Mouse (Mus musculus) spleen, embryonic (tissue): Measurements from ENCODE around the gene Irf8.

ENCODE experiments used
- CTCF ChIA-PET: fragments of 350-600 bp; sonication (Branson Sonifier 250); formaldehyde crosslinking; loops from one replicate; lab custom pipeline; 2022; lab: Charles Lee

Irf8 gene

DNA sequence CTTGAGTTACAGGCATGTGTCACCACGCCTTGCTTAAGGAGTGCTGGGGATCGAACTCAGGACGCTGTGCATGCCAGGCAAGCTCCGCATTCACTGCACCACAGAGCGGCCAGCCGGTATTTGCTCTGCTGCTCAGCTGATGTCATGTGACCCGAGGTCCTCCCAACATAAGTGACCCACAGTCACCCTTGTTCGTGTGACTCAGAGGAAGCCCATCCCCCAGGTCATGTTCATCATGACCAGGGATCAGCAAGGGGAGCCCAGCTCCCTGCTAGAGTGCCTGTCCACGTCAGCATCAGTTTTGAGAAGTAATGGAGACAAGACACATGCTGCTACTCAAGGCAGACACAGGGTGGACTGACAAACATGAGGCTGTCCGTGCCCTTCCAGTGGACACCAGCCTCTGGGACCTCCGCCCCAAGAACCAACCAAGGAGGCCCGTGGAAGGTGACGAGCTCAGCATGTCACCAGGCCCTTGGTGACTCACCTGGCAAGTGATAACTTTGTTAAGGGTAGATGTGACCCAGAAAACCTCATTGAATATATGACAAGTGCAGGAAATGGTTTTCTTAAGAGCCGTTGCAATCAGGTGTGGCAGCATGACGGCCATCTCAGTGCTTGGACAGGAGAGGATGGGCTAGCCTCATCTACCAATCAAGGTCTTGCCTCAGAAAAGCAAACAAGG lies 20.0 kb upstream of the Irf8 start:
- CTCF ChIA-PET, result interaction anchor here (1.1 kb wide), 1 partner anchor 77 kb away, joined by 4 read pairs; no protein-coding TSS in a partner anchor

DNA sequence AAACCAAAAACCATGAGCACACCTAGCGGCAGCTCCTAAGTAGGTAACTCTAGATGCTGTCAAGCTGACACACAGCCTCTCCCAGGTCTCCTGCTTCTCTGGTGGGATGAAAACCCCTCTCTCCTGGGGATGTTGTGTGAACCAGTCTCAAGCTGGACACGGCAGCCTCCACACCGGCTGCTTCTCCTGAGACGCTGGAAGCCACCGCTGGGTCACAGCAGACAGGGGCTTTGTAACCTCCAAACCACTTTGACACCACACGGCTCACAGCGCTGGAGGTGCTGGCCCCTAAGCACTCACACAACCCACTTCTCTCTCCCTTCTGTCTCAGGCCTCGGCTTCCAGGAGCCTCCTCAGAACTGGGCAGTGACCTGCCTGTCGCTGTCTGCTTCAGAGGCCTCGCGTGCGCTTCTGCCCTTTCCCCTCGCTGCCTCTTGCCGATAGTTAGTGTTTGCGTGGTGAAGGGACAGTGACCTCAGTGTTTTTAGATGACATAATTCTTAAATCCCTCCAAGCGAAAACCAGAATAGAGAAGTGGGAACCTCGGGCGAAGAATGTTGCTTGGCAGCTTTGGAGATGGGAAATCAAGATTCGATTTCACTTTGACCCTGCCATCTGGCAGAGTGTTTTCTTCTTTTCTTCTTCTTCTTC lies 16.4 kb upstream of the Irf8 start:
- CTCF ChIA-PET, result interaction anchor here (0.6 to 1.3 kb wide), 3 partner anchors 9 to 418 kb away, joined by 6 to 8 read pairs (median 7); no protein-coding TSS in a partner anchor

DNA sequence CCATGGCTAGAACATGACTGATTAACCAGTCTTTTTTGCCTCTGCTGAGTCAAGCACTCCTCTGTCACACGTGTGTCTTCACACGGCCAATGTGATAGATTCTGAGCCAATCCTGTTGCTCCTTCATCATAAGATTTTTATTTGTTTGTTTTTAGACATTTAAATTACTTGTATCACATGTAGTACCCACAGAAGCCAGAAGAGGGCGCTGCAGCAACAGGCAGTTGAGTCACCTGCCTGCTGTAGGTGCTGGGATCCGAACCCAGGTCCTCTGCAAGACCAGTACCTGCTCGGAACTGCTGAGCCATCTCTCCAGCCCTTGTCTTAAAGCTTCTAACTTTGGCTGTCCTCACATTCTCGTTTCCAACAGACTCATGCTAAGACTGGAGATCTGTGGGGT lies 13.1 kb upstream of the Irf8 start:
- CTCF ChIA-PET, result interaction anchor here (0.8 kb wide), 1 partner anchor 45 kb away, joined by 3 read pairs; no protein-coding TSS in a partner anchor

DNA sequence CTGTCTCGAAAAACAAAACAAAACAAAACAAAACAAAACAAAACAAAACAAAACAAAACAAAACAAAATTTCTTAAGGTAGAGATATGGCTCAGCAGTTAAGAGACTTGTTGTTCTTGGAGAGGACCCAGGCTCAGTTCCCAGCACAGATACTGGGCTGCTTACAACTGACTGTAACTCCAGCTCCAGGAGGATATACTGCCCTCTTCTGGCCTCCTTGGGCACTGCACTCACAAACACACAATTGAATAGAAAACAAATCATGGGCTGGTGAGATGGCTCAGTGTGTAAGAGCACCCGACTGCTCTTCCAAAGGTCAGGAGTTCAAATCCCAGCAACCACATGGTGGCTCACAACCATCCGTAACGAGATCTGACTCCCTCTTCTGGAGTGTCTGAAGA lies 12.1 kb upstream of the Irf8 start:
- CTCF ChIA-PET, result interaction anchor here (0.6 to 2.3 kb wide), 3 partner anchors 23 to 196 kb away, joined by 3 to 6 read pairs (median 5); no protein-coding TSS in a partner anchor

DNA sequence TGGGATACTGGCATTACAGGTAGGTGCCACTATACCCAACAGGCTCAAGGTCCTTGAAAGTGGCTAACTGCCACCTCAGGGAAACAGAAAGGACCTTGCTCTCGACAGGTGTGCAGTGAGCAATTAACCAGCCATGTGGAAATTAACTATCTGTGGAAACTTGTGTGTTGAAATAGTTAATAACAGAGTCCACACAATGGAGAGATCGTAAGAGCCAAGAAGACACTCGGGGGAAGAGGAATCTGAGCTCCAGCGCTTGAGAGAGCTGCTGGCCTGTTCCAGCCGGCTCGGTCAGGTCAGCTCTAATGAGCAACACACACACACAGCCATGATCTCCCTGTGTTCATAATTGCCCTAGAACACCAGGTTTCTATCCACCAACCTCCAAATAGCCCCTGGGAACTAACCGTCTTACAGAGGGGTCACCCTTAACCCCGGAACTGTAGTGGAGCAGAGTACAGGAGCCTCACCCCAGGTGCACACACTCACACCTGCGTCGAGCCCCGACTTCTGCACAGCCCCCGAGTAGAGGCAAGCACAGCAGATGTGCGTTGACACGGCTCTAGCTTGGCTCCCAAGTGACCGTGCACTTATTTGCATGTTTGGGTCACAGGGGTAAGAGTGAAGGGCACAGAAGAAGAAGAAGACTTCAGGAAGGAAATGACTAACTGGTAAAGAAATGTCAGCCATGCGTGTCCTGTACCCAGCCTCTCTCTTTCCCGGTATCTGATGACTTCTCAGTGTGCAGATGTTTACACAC lies 11.2 kb upstream of the Irf8 start:
- CTCF ChIA-PET, result interaction anchor here (0.9 to 2.3 kb wide), 2 partner anchors 14 to 23 kb away, joined by 3 to 6 read pairs; no protein-coding TSS in a partner anchor

DNA sequence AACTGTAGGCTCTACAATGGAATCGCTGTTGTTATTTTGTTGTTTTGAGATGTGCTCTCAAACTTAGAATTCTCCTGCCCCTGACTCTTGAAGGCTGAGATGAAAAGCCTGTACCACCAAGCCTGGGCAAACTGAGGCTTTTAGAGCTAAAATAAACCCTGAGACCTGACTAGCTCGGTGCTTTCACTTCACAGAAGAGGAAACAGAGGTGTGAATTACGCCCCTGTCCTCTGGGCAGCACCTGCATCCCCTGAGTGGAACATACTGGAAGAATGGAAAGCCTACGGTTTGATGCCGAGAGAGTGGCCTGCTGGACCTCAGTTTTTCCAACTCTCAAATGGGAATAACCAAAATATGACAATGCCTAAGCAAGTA lies 10.6 kb upstream of the Irf8 start:
- CTCF ChIA-PET, result interaction anchor here (0.7 to 2.3 kb wide), 2 partner anchors 22 to 81 kb away, joined by 4 to 6 read pairs; no protein-coding TSS in a partner anchor

DNA sequence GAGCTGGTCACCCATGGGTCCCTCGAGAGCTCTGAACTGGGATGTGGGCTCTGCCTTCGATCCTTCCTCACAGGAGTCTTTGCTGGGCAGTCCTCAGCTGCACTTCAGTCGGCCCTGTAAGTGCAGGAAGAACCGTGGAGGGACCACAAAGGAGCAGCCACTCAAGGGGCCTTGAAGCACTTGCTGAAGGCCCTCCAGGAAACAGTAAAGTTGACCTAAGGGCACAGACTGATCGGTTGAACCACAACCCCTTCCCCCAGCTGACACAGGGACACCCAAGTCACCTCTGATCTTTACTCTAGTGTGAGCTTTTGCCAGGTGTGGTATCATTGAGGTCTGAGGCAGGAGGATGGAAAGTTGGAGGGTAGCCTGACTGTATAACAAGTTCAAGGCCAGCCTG lies 10.1 kb upstream of the Irf8 start:
- CTCF ChIA-PET, result interaction anchor here (0.7 to 2.3 kb wide), 2 partner anchors 21 to 80 kb away, joined by 4 to 6 read pairs; no protein-coding TSS in a partner anchor

DNA sequence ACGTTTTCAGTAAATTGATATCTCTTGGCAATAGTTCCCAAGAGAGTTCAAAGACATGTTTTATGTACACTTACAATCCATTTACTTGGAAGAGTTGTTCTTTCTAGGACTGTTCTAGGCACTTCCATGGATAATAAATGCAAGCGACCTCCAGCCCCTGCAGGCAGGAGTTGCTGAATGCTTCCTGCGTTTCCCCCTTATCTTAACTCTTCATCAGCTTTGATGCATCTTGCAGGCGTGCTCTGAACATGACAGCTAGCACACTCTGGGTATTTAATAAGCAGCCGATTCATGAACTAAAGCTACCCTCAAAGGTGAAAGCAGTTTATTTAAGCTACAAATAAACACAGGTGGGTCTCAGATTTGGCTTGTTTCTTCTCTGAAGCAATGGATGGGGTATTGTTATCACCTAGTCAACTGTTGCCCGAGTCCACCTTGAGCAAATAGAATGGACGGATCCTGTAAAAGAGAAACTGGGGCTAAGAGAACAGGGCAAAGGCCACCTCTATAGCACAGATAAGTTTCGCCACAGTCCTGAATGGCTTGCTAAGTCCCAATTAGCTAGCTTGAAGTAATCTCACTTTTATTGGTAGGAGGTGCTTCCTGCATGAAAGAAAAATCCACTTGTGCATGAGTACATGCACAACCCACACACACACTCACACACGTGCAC lies 7.5 kb upstream of the Irf8 start:
- CTCF ChIA-PET, result no interaction called here

DNA sequence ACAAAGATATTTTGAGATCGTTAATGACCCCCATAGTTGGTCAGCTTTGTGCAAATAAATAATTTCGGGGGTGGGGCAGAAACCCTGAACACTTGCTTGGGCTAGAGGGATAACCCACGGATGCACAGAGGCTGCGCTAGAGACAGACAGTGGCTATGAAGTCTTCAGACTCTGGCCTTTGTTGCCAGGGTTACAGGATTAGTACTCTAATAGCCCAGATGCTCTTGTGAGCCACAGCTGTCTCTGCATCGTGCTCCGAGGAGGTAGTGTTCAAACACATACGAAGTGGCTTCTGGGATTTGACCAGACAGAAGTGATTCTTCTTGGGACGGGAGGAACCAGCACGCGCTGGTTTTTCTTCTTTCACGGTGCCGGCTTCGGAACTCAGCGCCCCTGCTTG lies 4.6 kb upstream of the Irf8 start:
- CTCF ChIA-PET, result interaction anchor here (0.8 kb wide), 1 partner anchor 62 kb away, joined by 3 read pairs; no protein-coding TSS in a partner anchor

DNA sequence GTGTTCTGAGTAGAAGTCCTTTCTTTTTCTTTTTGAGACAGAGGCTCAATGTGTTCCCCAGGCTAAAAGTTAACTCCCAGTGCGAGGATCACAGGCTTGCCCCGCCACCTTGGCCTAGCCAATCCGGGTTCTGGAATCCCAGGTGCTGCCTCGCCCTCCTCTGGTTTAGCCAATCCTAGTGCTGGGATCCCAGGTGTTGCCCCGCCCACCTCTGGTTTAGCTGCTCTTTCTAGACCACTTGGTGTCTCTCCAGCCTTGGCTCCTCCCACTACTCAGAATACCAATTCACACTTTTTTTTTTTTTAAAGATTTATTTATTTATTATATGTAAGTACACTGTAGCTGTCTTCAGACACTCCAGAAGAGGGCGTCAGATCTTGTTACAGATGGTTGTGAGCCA lies 4.1 kb upstream of the Irf8 start:
- CTCF ChIA-PET, result interaction anchor here (0.8 kb wide), 1 partner anchor 62 kb away, joined by 3 read pairs; no protein-coding TSS in a partner anchor

DNA sequence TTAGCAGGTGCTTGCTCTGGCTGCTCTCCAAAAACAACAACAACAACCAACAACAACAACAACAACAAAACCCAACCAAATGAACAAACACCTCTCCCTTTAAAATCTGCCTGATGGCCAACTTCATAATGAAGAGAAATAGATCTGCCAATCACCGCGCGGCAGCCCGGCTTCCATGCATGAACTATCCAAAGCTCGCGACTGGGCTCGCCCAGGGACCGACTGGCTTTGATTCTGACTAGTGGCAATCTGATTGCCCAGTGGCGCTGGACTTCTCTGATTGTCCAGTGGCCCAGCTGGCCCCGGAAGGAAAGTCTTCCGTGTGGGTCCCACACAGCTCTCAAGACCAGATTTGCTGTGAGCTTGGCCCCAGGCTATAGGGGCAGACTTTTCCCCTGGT lies 328 bp downstream of the Irf8 start:
- CTCF ChIA-PET, result no interaction called here

DNA sequence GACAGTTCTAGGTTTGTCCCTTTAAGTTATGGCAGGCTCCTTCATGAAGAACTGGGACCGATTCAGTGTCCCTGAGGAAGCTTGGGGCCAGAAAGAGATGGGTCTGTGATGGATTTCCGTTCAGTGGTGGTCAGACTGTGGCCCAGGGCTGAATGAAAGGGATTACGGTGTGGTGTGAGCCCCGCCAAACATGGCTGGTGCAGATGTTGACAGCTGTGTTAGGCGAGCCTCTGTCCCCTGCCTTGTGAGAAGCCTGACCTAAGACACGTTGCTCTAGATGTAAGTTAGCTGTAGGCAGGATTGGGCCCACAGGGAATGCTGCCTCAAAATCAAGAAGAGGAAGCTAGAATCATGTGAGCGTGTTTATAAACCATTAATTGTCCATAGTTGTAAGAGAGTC lies 1.0 kb downstream of the Irf8 start:
- CTCF ChIA-PET, result interaction anchor here (0.6 to 0.7 kb wide), 2 partner anchors 31 to 94 kb away, joined by 3 read pairs; no protein-coding TSS in a partner anchor

DNA sequence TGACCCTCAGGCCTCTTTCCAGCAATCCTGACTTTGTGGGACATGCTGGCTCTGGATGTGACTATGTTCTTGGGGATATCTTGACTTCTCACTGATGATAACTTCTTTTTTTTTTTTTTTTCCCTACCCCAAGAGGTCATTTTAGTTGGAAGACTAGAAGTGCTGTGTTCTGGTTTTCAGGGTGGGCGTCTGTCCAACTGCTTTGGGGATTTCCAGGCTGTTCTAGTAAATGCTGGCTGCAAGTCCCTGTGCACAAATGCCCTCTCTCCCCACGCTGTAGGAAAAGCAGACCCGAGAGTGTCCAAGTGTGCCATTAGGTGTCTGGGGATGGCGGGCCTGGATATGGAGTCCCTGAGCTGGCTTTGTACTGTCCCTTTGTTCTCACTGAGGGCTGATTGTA lies 2.6 kb downstream of the Irf8 start:
- CTCF ChIA-PET, result interaction anchor here (1.2 to 1.4 kb wide), 3 partner anchors 13 to 57 kb away, joined by 3 read pairs; no protein-coding TSS in a partner anchor

DNA sequence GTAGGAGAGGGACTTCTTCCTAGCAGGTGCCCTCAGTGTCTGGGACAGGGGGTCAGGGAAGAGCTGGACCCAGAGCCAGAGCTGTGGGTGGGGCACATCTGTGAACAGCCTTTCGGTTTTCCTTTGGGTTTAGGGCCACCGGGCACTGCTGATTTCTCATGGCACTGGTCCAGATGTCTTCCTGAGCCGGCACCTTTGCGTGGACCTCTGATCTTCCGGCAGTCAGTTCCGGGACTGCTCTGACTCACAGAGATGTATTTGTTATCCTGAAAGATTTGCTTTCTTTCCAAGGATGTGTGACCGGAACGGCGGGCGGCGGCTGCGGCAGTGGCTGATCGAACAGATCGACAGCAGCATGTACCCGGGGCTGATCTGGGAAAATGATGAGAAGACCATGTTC lies 3.4 kb downstream of the Irf8 start:
- CTCF ChIA-PET, result interaction anchor here (1.2 to 1.3 kb wide), 2 partner anchors 15 to 57 kb away, joined by 3 read pairs; no protein-coding TSS in a partner anchor

DNA sequence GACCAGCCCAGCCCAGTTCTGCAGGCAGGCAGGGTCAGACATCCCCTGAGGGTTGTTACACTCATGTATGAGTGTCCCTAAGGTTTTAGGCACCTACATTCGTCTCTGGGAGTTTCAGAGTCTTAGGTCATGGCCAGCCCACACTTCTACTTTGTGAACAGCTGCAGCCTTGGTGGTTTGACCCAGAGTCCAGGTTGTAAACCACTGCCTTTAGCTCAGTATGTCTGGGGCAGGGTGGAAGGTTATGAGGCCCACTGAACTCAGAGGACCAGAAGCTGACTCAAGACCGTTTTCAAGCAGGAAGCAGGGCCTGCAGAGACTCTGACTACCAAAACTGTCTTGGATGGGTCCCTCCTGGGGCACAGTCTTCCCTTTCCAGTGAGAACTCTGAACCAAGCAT lies 4.4 kb downstream of the Irf8 start:
- CTCF ChIA-PET, result no interaction called here

DNA sequence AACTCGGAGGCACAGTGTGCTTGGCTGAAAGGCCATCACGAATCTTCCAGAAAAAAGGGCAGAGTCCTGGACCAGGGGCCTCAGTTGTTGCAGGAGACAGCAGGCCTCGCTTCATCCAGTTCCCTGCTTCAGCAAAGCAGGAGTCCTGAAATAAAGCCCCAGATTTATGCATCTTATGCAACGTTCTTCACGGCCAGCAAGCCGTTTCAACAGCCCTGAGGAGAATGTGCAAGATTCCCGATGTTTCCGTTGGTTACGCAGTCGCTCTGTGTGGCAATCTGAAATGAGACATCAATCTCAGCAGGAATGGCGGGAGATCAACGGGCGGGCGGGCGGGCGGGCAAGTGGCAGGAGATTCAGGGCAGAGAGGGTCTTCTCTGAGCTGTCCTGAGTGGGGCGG lies 4.8 kb downstream of the Irf8 start:
- CTCF ChIA-PET, result no interaction called here

DNA sequence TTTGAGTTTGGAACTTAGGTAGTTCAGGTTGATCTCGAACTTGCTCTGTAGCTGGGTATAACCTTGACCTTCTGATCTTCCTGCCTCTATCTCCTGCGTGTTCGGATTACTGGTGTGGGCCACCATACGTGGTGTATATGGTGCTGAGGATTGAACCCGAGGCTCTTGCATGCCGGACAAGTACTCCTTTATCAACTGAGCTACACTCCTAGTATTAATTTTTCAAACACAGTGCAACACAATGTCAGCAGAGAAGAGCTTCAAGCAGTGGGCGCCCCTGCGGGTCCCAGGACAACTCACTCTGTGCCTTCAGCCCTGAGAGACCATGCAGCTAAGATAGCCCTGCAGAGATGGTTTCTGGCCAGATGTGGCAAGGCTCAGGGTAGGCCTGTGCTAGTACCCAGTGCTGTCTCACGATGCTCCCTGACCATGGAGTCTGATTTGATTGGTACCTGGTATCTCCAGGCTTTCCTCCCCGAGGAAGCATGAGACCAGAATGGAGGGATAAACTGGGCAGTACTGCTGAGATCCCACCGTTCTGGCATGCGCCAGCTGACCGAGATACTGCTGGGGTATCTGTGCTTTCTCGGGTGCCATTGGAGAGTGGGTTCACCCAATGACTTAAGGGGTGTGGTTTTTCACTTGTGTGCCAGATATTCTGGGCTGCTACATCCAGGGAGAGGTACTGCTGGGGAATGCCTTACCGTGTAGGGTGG lies 5.8 kb downstream of the Irf8 start:
- CTCF ChIA-PET, result no interaction called here

DNA sequence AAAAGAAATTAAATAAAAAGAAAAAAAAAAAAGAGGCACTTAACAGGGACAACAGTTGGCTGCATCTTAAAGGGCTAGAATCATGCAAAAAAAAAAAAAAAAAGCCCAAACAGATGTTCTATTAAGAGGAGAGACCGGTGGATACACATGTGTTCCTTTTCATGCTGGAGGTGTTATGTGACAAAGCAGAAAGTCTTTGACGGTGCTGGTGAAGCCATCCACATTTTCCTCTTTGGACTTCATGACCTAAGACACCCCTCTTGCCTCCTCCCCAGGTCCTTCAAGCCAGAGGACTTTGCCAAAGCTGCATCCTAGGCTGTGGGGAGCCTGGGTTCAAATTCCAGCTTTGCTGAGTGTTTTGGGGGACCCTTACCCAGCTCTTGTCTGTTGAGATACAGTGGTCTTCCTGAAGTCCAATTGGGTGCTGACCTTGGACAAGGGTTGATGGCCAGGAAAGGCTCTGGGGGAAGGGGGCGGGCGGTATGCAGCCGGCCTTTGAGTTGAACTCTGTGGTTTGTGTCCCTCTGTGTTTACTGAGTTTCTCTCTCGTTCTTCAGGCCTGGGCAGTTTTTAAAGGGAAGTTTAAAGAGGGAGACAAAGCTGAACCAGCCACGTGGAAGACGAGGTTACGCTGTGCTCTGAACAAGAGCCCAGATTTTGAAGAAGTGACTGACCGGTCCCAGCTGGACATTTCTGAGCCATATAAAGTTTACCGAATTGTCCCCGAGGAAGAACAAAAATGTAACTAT lies 7.2 kb downstream of the Irf8 start:
- CTCF ChIA-PET, result interaction anchor here (0.6 to 1.1 kb wide), 4 partner anchors 9 to 302 kb away, joined by 3 to 4 read pairs (median 4); no protein-coding TSS in a partner anchor

DNA sequence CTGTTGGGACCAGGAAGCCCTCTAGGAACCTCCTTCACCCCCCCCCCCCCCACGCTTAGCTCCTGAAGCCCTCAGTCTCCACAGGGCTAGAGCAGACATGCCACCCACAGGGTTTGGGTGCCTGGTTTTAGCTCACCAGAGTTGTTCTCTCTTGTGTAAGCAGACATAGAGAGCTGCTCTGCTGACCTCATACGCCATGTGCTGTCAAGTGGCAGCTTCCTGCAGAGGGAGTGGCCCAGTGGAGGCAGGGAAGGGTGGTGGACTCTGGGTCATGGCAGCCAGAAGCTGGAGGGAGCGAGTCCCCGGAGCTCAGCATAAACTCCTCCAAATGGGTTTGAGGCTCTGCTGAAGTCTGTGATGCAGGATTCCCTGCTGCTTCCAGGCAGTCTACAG lies 7.7 kb downstream of the Irf8 start:
- CTCF ChIA-PET, result interaction anchor here (1.0 to 1.1 kb wide), 3 partner anchors 8 to 44 kb away, joined by 3 to 4 read pairs (median 3); no protein-coding TSS in a partner anchor
